Mouse (Mus musculus): ENCODE measurements around the gene Olfr683. TPM values are rescaled to one million over a fixed set of nuclear protein-coding genes. Genes with fewer than 3 reads are reported as not detected.
"Not testable (repeated sequence)": the region's sequence is repeated elsewhere in the genome, so short reads cannot be mapped to it uniquely, and the experiment has no call there.

Gene Olfr683
- total RNA-seq (2015) (not detected in 2 replicates), total RNA-seq (2017) (not detected in 2 replicates)

DNA sequence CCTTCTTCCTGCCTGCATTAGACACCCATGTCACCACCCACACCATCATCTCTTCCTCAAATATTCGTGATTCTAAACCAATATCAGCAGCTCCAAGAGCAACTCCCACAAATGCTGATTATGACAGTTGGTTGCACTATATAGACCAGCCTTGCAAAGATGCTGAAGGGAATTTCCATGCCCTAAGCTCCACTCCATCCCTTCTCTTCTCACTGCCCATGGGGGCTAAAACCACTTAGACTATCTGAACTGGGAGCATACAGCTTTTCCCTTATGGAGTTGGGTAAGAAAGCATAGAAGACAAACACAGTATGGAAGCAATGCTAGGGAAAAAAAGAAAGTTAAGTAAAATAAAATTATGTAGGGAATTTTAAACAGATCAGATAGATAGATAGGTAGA lies at the start of gene Olfr683:
Gene Olfr683 (minus strand): TSS at position 101 of the 400 bp plus-strand sequence.
- ATAC-seq (ENCODE audit: poor library complexity, severe bottlenecking), result no peak

DNA sequence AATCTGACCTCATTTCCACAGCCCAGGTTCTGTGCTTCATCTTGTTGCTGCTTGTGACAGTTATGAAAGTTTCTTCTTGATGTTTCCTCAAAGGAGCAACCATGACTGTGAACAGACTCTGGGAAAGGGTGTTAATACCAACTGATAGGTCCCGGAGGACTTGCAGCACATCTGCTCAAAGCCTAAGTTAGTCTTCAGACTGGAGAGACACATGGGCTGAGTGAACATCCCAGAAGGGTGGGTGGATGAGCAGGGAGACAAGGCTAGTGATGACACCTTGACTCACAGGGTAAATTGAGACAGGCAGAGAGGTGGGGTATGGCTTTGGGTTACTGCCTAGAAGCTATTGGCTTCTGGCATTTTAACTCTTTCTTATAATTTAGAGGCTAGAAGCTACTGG lies 39.1 kb upstream of the Olfr683 start, which contains the start of gene Olfr685:
Gene Olfr685 (minus strand): TSS at position 101 of the 400 bp plus-strand sequence.
- no peak for ATAC-seq (ENCODE audit: poor library complexity, severe bottlenecking)

DNA sequence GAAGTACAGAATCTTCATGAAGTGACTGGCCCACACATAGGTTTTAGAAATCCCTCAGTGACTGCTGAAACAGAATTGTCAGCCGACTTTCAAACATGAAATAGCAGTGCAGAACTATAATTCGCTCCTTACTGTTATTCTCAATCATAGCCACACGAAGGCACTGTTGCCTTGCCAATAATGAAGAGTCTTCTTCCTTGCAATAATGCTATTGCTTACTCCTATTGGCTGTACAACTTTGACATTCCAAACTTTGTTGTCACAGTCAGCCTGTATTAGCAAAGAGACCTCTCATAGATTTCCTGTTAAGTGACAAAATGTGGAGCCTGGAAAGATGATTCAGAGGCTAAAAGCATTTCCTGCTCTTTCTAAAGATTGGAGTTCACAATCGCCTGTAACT lies 24.0 kb upstream of the Olfr683 start:
- no peak for ATAC-seq (ENCODE audit: poor library complexity, severe bottlenecking)

GRCm38 (mm10) chr7:105163553-105163952 lies 16.7 kb upstream of the Olfr683 start, which contains the start of gene Olfr684:
Olfr684 (minus strand) TSS chr7:105163653.
- ATAC-seq (ENCODE audit: poor library complexity, severe bottlenecking), result no peak

DNA sequence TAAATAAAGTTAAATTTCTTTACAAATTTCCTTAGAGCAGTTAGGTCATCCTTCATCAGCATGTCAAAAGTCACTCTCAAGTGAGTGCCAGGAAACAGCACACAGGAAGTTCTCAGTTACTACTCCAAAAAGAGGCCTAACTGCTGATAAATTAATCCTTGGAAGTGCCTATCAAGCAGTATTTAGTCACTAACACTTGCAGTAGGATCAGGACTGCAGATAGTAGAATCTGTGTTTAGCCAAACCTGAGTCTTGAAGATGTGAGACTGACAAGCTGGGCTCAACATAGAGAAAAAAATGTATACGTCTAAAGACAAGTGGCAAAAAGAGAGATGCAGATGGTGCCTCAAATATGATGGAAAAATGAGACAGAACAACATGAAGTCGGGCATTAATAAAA lies 5.5 kb downstream of the Olfr683 start:
- ATAC-seq (ENCODE audit: poor library complexity, severe bottlenecking), result no peak

- no peak for ATAC-seq (ENCODE audit: poor library complexity, severe bottlenecking)
Measured at GRCm38 (mm10) chr7:105116536-105116935, 30.3 kb downstream of the Olfr683 start, which contains the start of gene Olfr681. Olfr681 (plus strand) TSS chr7:105116836.

GRCm38 (mm10) chr7:105092717-105093116 lies 54.1 kb downstream of the Olfr683 start, which contains the start of gene Olfr680-ps1:
Olfr680-ps1 (minus strand) TSS chr7:105092817.
- not testable (repeated sequence) for ATAC-seq (ENCODE audit: poor library complexity, severe bottlenecking)

Other genes starting within 250 kb of the Olfr683 start
- gene Olfr667, start 225.5 kb downstream of the Olfr683 start, total RNA-seq (2015), result not detected in 2 replicates
- gene Olfr667, start 225.5 kb downstream of the Olfr683 start, total RNA-seq (2017), result not detected in 2 replicates
- gene Olfr668, start 219.0 kb downstream of the Olfr683 start, total RNA-seq (2015), result not detected in 2 replicates
- gene Olfr668, start 219.0 kb downstream of the Olfr683 start, total RNA-seq (2017), result not detected in 2 replicates
- gene Olfr669, start 212.8 kb downstream of the Olfr683 start, total RNA-seq (2015), result not detected in 2 replicates
- not detected in 2 replicates for gene Olfr669, start 212.8 kb downstream of the Olfr683 start, total RNA-seq (2017)
- not detected in 2 replicates for gene Olfr670, start 184.4 kb downstream of the Olfr683 start, total RNA-seq (2015)
- gene Olfr670, start 184.4 kb downstream of the Olfr683 start, total RNA-seq (2017), result not detected in 2 replicates
- not detected in 2 replicates for gene Olfr671, start 167.9 kb downstream of the Olfr683 start, total RNA-seq (2015)
- not detected in 2 replicates for gene Olfr671, start 167.9 kb downstream of the Olfr683 start, total RNA-seq (2017)
- not detected in 2 replicates for gene Olfr672, start 145.0 kb downstream of the Olfr683 start, total RNA-seq (2015)
- gene Olfr672, start 145.0 kb downstream of the Olfr683 start, total RNA-seq (2017), result not detected in 2 replicates
- not detected in 2 replicates for gene Olfr675, start 118.6 kb downstream of the Olfr683 start, total RNA-seq (2015)
- not detected in 2 replicates for gene Olfr675, start 118.6 kb downstream of the Olfr683 start, total RNA-seq (2017)
- gene Olfr676, start 114.3 kb downstream of the Olfr683 start, total RNA-seq (2015), result not detected in 2 replicates
- not detected in 2 replicates for gene Olfr676, start 114.3 kb downstream of the Olfr683 start, total RNA-seq (2017)
- not detected in 2 replicates for gene Olfr677, start 95.6 kb downstream of the Olfr683 start, total RNA-seq (2015)
- gene Olfr677, start 95.6 kb downstream of the Olfr683 start, total RNA-seq (2017), result not detected in 2 replicates
- not detected in 2 replicates for gene Olfr678, start 82.5 kb downstream of the Olfr683 start, total RNA-seq (2015)
- not detected in 2 replicates for gene Olfr678, start 82.5 kb downstream of the Olfr683 start, total RNA-seq (2017)
- gene Olfr679, start 65.8 kb downstream of the Olfr683 start, total RNA-seq (2015), result not detected in 2 replicates
- gene Olfr679, start 65.8 kb downstream of the Olfr683 start, total RNA-seq (2017), result not detected in 2 replicates
- gene Olfr680-ps1, start 54.2 kb downstream of the Olfr683 start, total RNA-seq (2015), result not detected in 2 replicates
- not detected in 2 replicates for gene Olfr680-ps1, start 54.2 kb downstream of the Olfr683 start, total RNA-seq (2017)
- not detected in 2 replicates for gene Olfr681, start 30.2 kb downstream of the Olfr683 start, total RNA-seq (2015)
- gene Olfr681, start 30.2 kb downstream of the Olfr683 start, total RNA-seq (2017), result not detected in 2 replicates
- gene Olfr684, start 16.6 kb upstream of the Olfr683 start, total RNA-seq (2015), result not detected in 2 replicates
- gene Olfr684, start 16.6 kb upstream of the Olfr683 start, total RNA-seq (2017), result not detected in 2 replicates
- not detected in 2 replicates for gene Olfr685, start 39.0 kb upstream of the Olfr683 start, total RNA-seq (2015)
- gene Olfr685, start 39.0 kb upstream of the Olfr683 start, total RNA-seq (2017), result not detected in 2 replicates
- not detected in 2 replicates for gene Olfr686, start 60.5 kb upstream of the Olfr683 start, total RNA-seq (2015)
- gene Olfr686, start 60.5 kb upstream of the Olfr683 start, total RNA-seq (2017), result not detected in 2 replicates
- gene Olfr688, start 141.1 kb upstream of the Olfr683 start, total RNA-seq (2015), result not detected in 2 replicates
- not detected in 2 replicates for gene Olfr688, start 141.1 kb upstream of the Olfr683 start, total RNA-seq (2017)
- not detected in 2 replicates for gene Olfr689, start 164.2 kb upstream of the Olfr683 start, total RNA-seq (2015)
- not detected in 2 replicates for gene Olfr689, start 164.2 kb upstream of the Olfr683 start, total RNA-seq (2017)
- gene Olfr690, start 187.1 kb upstream of the Olfr683 start, total RNA-seq (2015), result not detected in 2 replicates
- gene Olfr690, start 187.1 kb upstream of the Olfr683 start, total RNA-seq (2017), result not detected in 2 replicates
- gene Olfr691, start 195.3 kb upstream of the Olfr683 start, total RNA-seq (2015), result not detected in 2 replicates
- not detected in 2 replicates for gene Olfr691, start 195.3 kb upstream of the Olfr683 start, total RNA-seq (2017)
- not detected in 2 replicates for gene Olfr692, start 221.2 kb upstream of the Olfr683 start, total RNA-seq (2015)
- gene Olfr692, start 221.2 kb upstream of the Olfr683 start, total RNA-seq (2017), result not detected in 2 replicates
- gene Gm5901, start 228.0 kb upstream of the Olfr683 start, total RNA-seq (2015), result 0.20 TPM in 1 of 2 replicates, not detected in the other
- 0.73 TPM in 1 of 2 replicates, not detected in the other for gene Gm5901, start 228.0 kb upstream of the Olfr683 start, total RNA-seq (2017)

Measured in megakaryocyte, adult 5-6 weeks (primary cell).